Mouse (Mus musculus): ENCODE measurements around the gene Sf3b1.

DNA sequence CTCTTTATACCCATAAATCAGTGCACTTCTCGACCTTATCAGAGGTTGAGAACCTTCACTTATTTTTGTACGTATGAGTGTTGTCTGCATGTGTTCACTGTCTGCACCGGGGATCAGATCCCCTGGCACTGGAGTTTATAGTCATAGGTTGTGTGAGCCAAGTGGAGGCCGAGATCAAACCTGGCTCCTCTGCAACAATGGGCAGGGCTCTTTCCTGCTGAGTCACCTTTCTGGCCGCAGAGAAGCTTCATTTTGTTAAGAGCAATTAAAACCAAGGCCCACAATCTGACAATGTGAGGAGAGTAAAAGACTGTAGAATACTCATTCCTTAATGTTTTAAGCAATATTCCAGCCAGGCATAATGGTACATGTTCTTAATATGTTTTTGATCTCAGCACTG lies 33.7 kb downstream of the Sf3b1 start:
- TF ChIP-seq CTCF (IDR thresholded peaks at IDR 0.05; ENCODE audit: low read depth, low read length) (no peak), GATA1 (IDR thresholded peaks at IDR 0.05; ENCODE audit: borderline replicate concordance, low read length) (no peak), TAL1 (conservative IDR thresholded peaks at IDR 0.05; ENCODE audit: low read depth, low read length) (no peak), POLR2AphosphoS5 (IDR thresholded peaks at IDR 0.05; ENCODE audit: insufficient replicate concordance, low read depth, low read length) (no peak), GATA2 (IDR thresholded peaks at IDR 0.05; ENCODE audit: borderline replicate concordance, low read depth, low read length) (no peak)

All from G1E (cell line).